Mouse (Mus musculus): ENCODE results near the gene BC034090. TPM values are rescaled to one million over a fixed set of nuclear protein-coding genes. Genes with fewer than 3 reads are reported as not detected.

Gene BC034090
- polyA plus RNA-seq, 1 experiment = 11.1 TPM

GRCm38 (mm10) chr1:155244771-155245211, 547 bp upstream of the BC034090 start:
- no peak for TF ChIP-seq USF1 (IDR thresholded peaks at IDR 0.05; ENCODE audit: low read depth)
- no peak for TF ChIP-seq MYOG (IDR thresholded peaks at IDR 0.05; ENCODE audit: control insufficient read depth in 1 of 3, insufficient read depth in 1 of 3, insufficient read length in 2 of 3, low read depth in 2 of 3)
- no peak for TF ChIP-seq E2F4 (IDR thresholded peaks at IDR 0.05; ENCODE audit: insufficient read depth)
- TF ChIP-seq MAX (IDR thresholded peaks at IDR 0.05; ENCODE audit: low read depth) = no peak
- no peak for TF ChIP-seq REST (IDR thresholded peaks at IDR 0.05; ENCODE audit: insufficient read depth, insufficient read length)
- TF ChIP-seq TCF3 (IDR thresholded peaks at IDR 0.05; ENCODE audit: insufficient read length, low read depth) = no peak
- no peak for TF ChIP-seq MYOD1 (IDR thresholded peaks at IDR 0.05; ENCODE audit: control insufficient read depth in 1 of 3, insufficient read length in 2 of 3, low read depth in 2 of 3)
- no peak for TF ChIP-seq CEBPB (IDR thresholded peaks at IDR 0.05; ENCODE audit: insufficient read depth, poor library complexity, severe bottlenecking)
- no peak for TF ChIP-seq POLR2AphosphoS2 (IDR thresholded peaks at IDR 0.05; ENCODE audit: insufficient read length, low read depth)
- no peak for TF ChIP-seq TCF12 (IDR thresholded peaks at IDR 0.05; ENCODE audit: insufficient read depth, poor library complexity, severe bottlenecking)
- TF ChIP-seq POLR2A (IDR thresholded peaks at IDR 0.05; ENCODE audit: insufficient read length, low read depth) = no peak
- no peak for TF ChIP-seq SRF (IDR thresholded peaks at IDR 0.05; ENCODE audit: control insufficient read depth, insufficient read length, low read depth)
- no peaks in the 10 kb centered on the region for H3K27me3 ChIP-seq (ENCODE audit: control insufficient read depth, insufficient read depth, insufficient read length)
- H3K79me2 ChIP-seq (ENCODE audit: control insufficient read depth, insufficient read depth) = no peaks in the 10 kb centered on the region
- no peaks in the 10 kb centered on the region for H3K36me3 ChIP-seq (ENCODE audit: control insufficient read depth, insufficient read depth)
- peak overlapping the region; percentile 21 for H3K4me3 ChIP-seq
- peak overlapping the region; percentile 52 for H3ac ChIP-seq (ENCODE audit: control insufficient read depth, insufficient read length)
- peak overlapping the region; percentile 43 for H3K4me2 ChIP-seq (ENCODE audit: low read depth)

- Histone ChIP-seq H3K4me2 (ENCODE audit: low read depth) (no peak overlapping the region), H3ac (ENCODE audit: control insufficient read depth, insufficient read length) (no peak overlapping the region), H3K79me2 (ENCODE audit: control insufficient read depth, insufficient read depth) (no peaks in the 10 kb centered on the region), H3K36me3 (ENCODE audit: control insufficient read depth, insufficient read depth) (no peaks in the 10 kb centered on the region), H3K27me3 (ENCODE audit: control insufficient read depth, insufficient read depth, insufficient read length) (no peaks in the 10 kb centered on the region), H3K4me3 (no peak overlapping the region)
- no peak for TF ChIP-seq POLR2AphosphoS2 (IDR thresholded peaks at IDR 0.05; ENCODE audit: insufficient read length, low read depth)
- TF ChIP-seq CEBPB (IDR thresholded peaks at IDR 0.05; ENCODE audit: insufficient read depth, poor library complexity, severe bottlenecking) = no peak
- no peak for TF ChIP-seq REST (IDR thresholded peaks at IDR 0.05; ENCODE audit: insufficient read depth, insufficient read length)
- TF ChIP-seq TCF12 (IDR thresholded peaks at IDR 0.05; ENCODE audit: insufficient read depth, poor library complexity, severe bottlenecking) = no peak
- TF ChIP-seq USF1 (IDR thresholded peaks at IDR 0.05; ENCODE audit: low read depth) = no peak
- no peak for TF ChIP-seq E2F4 (IDR thresholded peaks at IDR 0.05; ENCODE audit: insufficient read depth)
- no peak for TF ChIP-seq MYOG (IDR thresholded peaks at IDR 0.05; ENCODE audit: control insufficient read depth in 1 of 3, insufficient read depth in 1 of 3, insufficient read length in 2 of 3, low read depth in 2 of 3)
- no peak for TF ChIP-seq MYOD1 (IDR thresholded peaks at IDR 0.05; ENCODE audit: control insufficient read depth in 1 of 3, insufficient read length in 2 of 3, low read depth in 2 of 3)
- TF ChIP-seq SRF (IDR thresholded peaks at IDR 0.05; ENCODE audit: control insufficient read depth, insufficient read length, low read depth) = no peak
- TF ChIP-seq MAX (IDR thresholded peaks at IDR 0.05; ENCODE audit: low read depth) = no peak
Observed at GRCm38 (mm10) chr1:155242488-155242745, 1.8 kb downstream of the BC034090 start.

- Histone ChIP-seq H3K79me2 (ENCODE audit: control insufficient read depth, insufficient read depth) (no peaks in the 10 kb centered on the region), H3K4me2 (ENCODE audit: low read depth) (no peak overlapping the region), H3K4me3 (no peak overlapping the region), H3K27me3 (ENCODE audit: control insufficient read depth, insufficient read depth, insufficient read length) (no peaks in the 10 kb centered on the region), H3ac (ENCODE audit: control insufficient read depth, insufficient read length) (no peak overlapping the region), H3K36me3 (ENCODE audit: control insufficient read depth, insufficient read depth) (no peaks in the 10 kb centered on the region)
- no peak for TF ChIP-seq USF1 (IDR thresholded peaks at IDR 0.05; ENCODE audit: low read depth)
- TF ChIP-seq E2F4 (IDR thresholded peaks at IDR 0.05; ENCODE audit: insufficient read depth) = no peak
- TF ChIP-seq TCF3 (IDR thresholded peaks at IDR 0.05; ENCODE audit: insufficient read length, low read depth) = no peak
- no peak for TF ChIP-seq MYOG (IDR thresholded peaks at IDR 0.05; ENCODE audit: control insufficient read depth in 1 of 3, insufficient read depth in 1 of 3, insufficient read length in 2 of 3, low read depth in 2 of 3)
- TF ChIP-seq MYOD1 (IDR thresholded peaks at IDR 0.05; ENCODE audit: control insufficient read depth in 1 of 3, insufficient read length in 2 of 3, low read depth in 2 of 3) = no peak
- no peak for TF ChIP-seq CEBPB (IDR thresholded peaks at IDR 0.05; ENCODE audit: insufficient read depth, poor library complexity, severe bottlenecking)
- TF ChIP-seq POLR2A (IDR thresholded peaks at IDR 0.05; ENCODE audit: insufficient read length, low read depth) = no peak
- no peak for TF ChIP-seq REST (IDR thresholded peaks at IDR 0.05; ENCODE audit: insufficient read depth, insufficient read length)
- no peak for TF ChIP-seq POLR2AphosphoS2 (IDR thresholded peaks at IDR 0.05; ENCODE audit: insufficient read length, low read depth)
- no peak for TF ChIP-seq TCF12 (IDR thresholded peaks at IDR 0.05; ENCODE audit: insufficient read depth, poor library complexity, severe bottlenecking)
- TF ChIP-seq SRF (IDR thresholded peaks at IDR 0.05; ENCODE audit: control insufficient read depth, insufficient read length, low read depth) = no peak
- TF ChIP-seq MAX (IDR thresholded peaks at IDR 0.05; ENCODE audit: low read depth) = no peak
Observed at GRCm38 (mm10) chr1:155241701-155242487, 2.4 kb downstream of the BC034090 start.

GRCm38 (mm10) chr1:155239962-155240717, 4.1 kb downstream of the BC034090 start:
- Histone ChIP-seq H3K36me3 (ENCODE audit: control insufficient read depth, insufficient read depth) (no peaks in the 10 kb centered on the region), H3K27me3 (ENCODE audit: control insufficient read depth, insufficient read depth, insufficient read length) (no peaks in the 10 kb centered on the region), H3K79me2 (ENCODE audit: control insufficient read depth, insufficient read depth) (no peaks in the 10 kb centered on the region), H3K4me2 (ENCODE audit: low read depth) (peak overlapping the region; percentile 40), H3K4me3 (no peak overlapping the region), H3ac (ENCODE audit: control insufficient read depth, insufficient read length) (no peak overlapping the region)
- TF ChIP-seq POLR2A (IDR thresholded peaks at IDR 0.05; ENCODE audit: insufficient read length, low read depth) (no peak), CEBPB (IDR thresholded peaks at IDR 0.05; ENCODE audit: insufficient read depth, poor library complexity, severe bottlenecking) (no peak), TCF3 (IDR thresholded peaks at IDR 0.05; ENCODE audit: insufficient read length, low read depth) (no peak), POLR2AphosphoS2 (IDR thresholded peaks at IDR 0.05; ENCODE audit: insufficient read length, low read depth) (no peak), USF1 (IDR thresholded peaks at IDR 0.05; ENCODE audit: low read depth) (no peak), REST (IDR thresholded peaks at IDR 0.05; ENCODE audit: insufficient read depth, insufficient read length) (no peak), MYOD1 (IDR thresholded peaks at IDR 0.05; ENCODE audit: control insufficient read depth in 1 of 3, insufficient read length in 2 of 3, low read depth in 2 of 3) (peak in 2 of 3 experiments; percentile 53 to 58), E2F4 (IDR thresholded peaks at IDR 0.05; ENCODE audit: insufficient read depth) (no peak), MAX (IDR thresholded peaks at IDR 0.05; ENCODE audit: low read depth) (no peak), SRF (IDR thresholded peaks at IDR 0.05; ENCODE audit: control insufficient read depth, insufficient read length, low read depth) (no peak), MYOG (IDR thresholded peaks at IDR 0.05; ENCODE audit: control insufficient read depth in 1 of 3, insufficient read depth in 1 of 3, insufficient read length in 2 of 3, low read depth in 2 of 3) (peak in 2 of 3 experiments; percentile 7 to 58)
